12 mouse cellular contexts compared by ENCODE assay signal in the genomic region with DNA sequence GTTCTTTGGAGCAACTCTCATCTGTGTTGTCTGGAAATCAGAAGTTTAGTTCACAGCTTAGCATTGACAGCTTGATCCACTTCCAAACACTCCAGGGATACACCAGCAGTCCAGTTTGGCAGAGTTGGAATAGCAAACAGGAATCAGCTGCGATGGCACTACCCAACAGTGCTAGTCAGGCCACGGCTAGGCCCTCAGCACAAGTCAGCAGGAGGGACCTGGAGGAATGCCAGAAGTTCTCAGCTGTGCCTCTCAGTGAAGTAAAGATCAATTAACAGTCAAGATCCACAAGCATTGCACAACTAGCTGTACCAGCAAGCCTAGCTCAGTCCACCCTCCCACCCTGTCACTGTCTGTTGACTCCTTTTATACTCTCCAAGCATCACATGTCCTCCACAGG. TPM values are rescaled to one million over a fixed set of nuclear protein-coding genes. Genes with fewer than 3 reads are reported as not detected.
DNase-seq lines count a peak whose midpoint lies in the region; ATAC-seq and TF ChIP-seq lines count a peak whose summit lies in the region.
"Had no signal": no experiment of that assay in that cellular context is flagged by ENCODE, and none has a peak within 500 bp of the region (broad histone marks: within the 10 kb centered on the region; RNA-seq: fewer than 3 reads in every experiment).

No protein-coding gene starts in this region.

- no peak overlapping the region for H3K4me3 ChIP-seq in liver, adult 2 months (ENCODE audit: insufficient read depth, low read depth, low read length)
- no peak overlapping the region for H3K4me3 ChIP-seq in liver, embryonic 12.5 days
- no peak overlapping the region for H3K4me3 ChIP-seq in bone marrow macrophage, adult 2 months (ENCODE audit: insufficient read depth, low read length)
- H3K4me3 ChIP-seq: heart, embryonic 13.5 days; liver, embryonic 13.5 days had no signal

- TF ChIP-seq POLR2A in liver, adult 2 months (IDR thresholded peaks at IDR 0.05; ENCODE audit: extremely low read depth, insufficient read depth, low read length) = no peak
- TF ChIP-seq POLR2A in bone marrow macrophage, adult 2 months (IDR thresholded peaks at IDR 0.05; ENCODE audit: borderline replicate concordance, low read depth, low read length) = no peak

- no peak for TF ChIP-seq CTCF in liver, adult 2 months (IDR thresholded peaks at IDR 0.05; ENCODE audit: low read depth, low read length)
- no peak for TF ChIP-seq CTCF in bone marrow macrophage, adult 2 months (IDR thresholded peaks at IDR 0.05; ENCODE audit: low read depth, low read length)

- H3K9me3 ChIP-seq in liver, embryonic 12.5 days (replicated peaks) = no peaks in the 10 kb centered on the region
- H3K9me3 ChIP-seq: heart, embryonic 13.5 days; liver, embryonic 13.5 days had no signal

- no peak for ATAC-seq in liver, embryonic 12.5 days
- no peak for ATAC-seq in inflammation-experienced regulatory T-cells, adult 6 months
- ATAC-seq: forebrain, embryonic 16.5 days had no signal

- H3K36me3 ChIP-seq in liver, adult 2 months (ENCODE audit: control insufficient read depth, insufficient read depth, low read length) = no peaks in the 10 kb centered on the region
- H3K36me3 ChIP-seq in liver, embryonic 12.5 days = no peaks in the 10 kb centered on the region
- H3K36me3 ChIP-seq: heart, embryonic 13.5 days; liver, embryonic 13.5 days had no signal

- DNase-seq in cerebellum, postnatal 10 days = peak; percentile 36 to 54
- no peak for DNase-seq in cerebellum, postnatal 25 days
- DNase-seq in liver, adult 2 months (ENCODE audit: extremely low read depth, low read depth, low spot score) = peak; percentile 76
- DNase-seq in 416B (ENCODE audit: low read depth) = peak; percentile 17
- DNase-seq: cerebellum, adult 11-12 months; liver, embryonic 13.5 days; thymus, postnatal 14 days had no signal

- H3K79me2 ChIP-seq in liver, adult 2 months (ENCODE audit: control insufficient read depth, insufficient read depth, low read length) = no peaks in the 10 kb centered on the region

- H3K4me2 ChIP-seq in liver, embryonic 12.5 days = no peak overlapping the region
- H3K4me2 ChIP-seq: heart, embryonic 13.5 days; liver, embryonic 13.5 days had no signal

- WGBS in liver, adult 2 months = 15% methylated on average over 2 of the region's 2 CpGs
- 54% methylated on average over 2 of the region's 2 CpGs for WGBS in liver, embryonic 12.5 days (ENCODE audit: insufficient replicate concordance)

- no peaks in the 10 kb centered on the region; the same call in 1 of the 2 replicates for H3K4me1 ChIP-seq in liver, adult 2 months (ENCODE audit: control insufficient read depth, insufficient read depth, low read length)
- H3K4me1 ChIP-seq in liver, embryonic 12.5 days = peaks cover 7% of the 10 kb centered on the region
- H3K4me1 ChIP-seq in bone marrow macrophage, adult 2 months (ENCODE audit: control insufficient read depth, insufficient read depth, low read length) = peaks cover 13% of the 10 kb centered on the region

- H3K27me3 ChIP-seq in liver, adult 2 months (ENCODE audit: control insufficient read depth, insufficient read depth, low read length) = no peaks in the 10 kb centered on the region
- H3K27me3 ChIP-seq in liver, embryonic 12.5 days (replicated peaks) = peaks cover 13% of the 10 kb centered on the region

- H3K27ac ChIP-seq in liver, adult 2 months (replicated peaks; ENCODE audit: insufficient read depth, low read depth, low read length) = no peak overlapping the region
- H3K27ac ChIP-seq in liver, embryonic 12.5 days = no peak overlapping the region
- H3K27ac ChIP-seq in bone marrow macrophage, adult 2 months (ENCODE audit: insufficient read depth, low read depth, low read length) = peak overlapping the region; percentile 62
- H3K27ac ChIP-seq: heart, embryonic 13.5 days; liver, embryonic 13.5 days had no signal

- no peak overlapping the region for H3K9ac ChIP-seq in liver, adult 2 months (ENCODE audit: low read depth, low read length)
- no peak overlapping the region for H3K9ac ChIP-seq in liver, embryonic 12.5 days
- H3K9ac ChIP-seq: heart, embryonic 13.5 days; liver, embryonic 13.5 days had no signal

RNA-seq across cellular contexts. Expression of gene Zfp119a, which starts 4.9 kb away (rescaled TPM):
- total RNA-seq in liver, adult 2 months (2014; rRNA removed) = 4.7 and 5.2 TPM in 2 replicates
- polyA plus RNA-seq in liver, adult 2 months (2012; rRNA removed) = 0.24 and 0.35 TPM in 2 replicates
- polyA plus RNA-seq in liver, embryonic 12.5 days (2016; fragmentation: Nextera tagmentation; extraction: Ambion mirVana) = 3.0 and 3.3 TPM in 2 replicates
- polyA plus RNA-seq in bone marrow macrophage, adult 2 months (2012; ENCODE audit: insufficient read depth, insufficient read length, missing spikeins) = 4.2 TPM in 2 replicates
- polyA plus RNA-seq in inflammation-experienced regulatory T-cells, adult 6 months (2017; shearing (Covaris generic)) = 10 to 100 TPM; 13.0 to 18.7 (median 15.8) TPM

RNA-seq across cellular contexts. Expression of gene Zfp959, which starts 8.3 kb away (rescaled TPM):
- total RNA-seq in liver, adult 2 months (2014; rRNA removed) = 5.8 and 8.3 TPM in 2 replicates
- polyA plus RNA-seq in liver, adult 2 months (2012; rRNA removed) = 0.77 and 1.2 TPM in 2 replicates
- polyA plus RNA-seq in liver, embryonic 12.5 days (2016; fragmentation: Nextera tagmentation; extraction: Ambion mirVana) = 8.3 and 9.8 TPM in 2 replicates
- polyA plus RNA-seq in bone marrow macrophage, adult 2 months (2012; ENCODE audit: insufficient read depth, insufficient read length, missing spikeins) = 8.7 and 11.8 TPM in 2 replicates
- polyA plus RNA-seq in inflammation-experienced regulatory T-cells, adult 6 months (2017; shearing (Covaris generic)) = 10 to 100 TPM; 26.9 to 35.6 (median 29.1) TPM

Comparison
In these comparisons a context has a peak if more than half of its experiments do, and no peak if none do; other contexts are left out.
1. DNase-seq: peak in cerebellum, postnatal 10 days (2 of 2), liver, adult 2 months (single experiment) and 416B (single experiment); none in cerebellum, postnatal 25 days (0 of 2).